Mouse (Mus musculus) neutrophil, adult 59 days (primary cell): ENCODE data around the gene Skint10. TPM values are rescaled to one million over a fixed set of nuclear protein-coding genes. Genes with fewer than 3 reads are reported as not detected.

Experiments
- total RNA-seq, 2 experiments: library from RNA; stranded (reverse); gene quantifications; 1 replicate in 1 of 2; 2 replicates in 1 of 2; pipeline ENCODE4 v1.2.4; 2023

The Skint10 gene
- not detected for total RNA-seq

GRCm38 (mm10) chr4:112774766-112775165, at the start of gene Skint10:
TSS of gene Skint10 (minus strand) at chr4:112774866.

Other genes starting within 250 kb of the Skint10 start
- not detected for gene Skint2, start 217.7 kb downstream of the Skint10 start, total RNA-seq